8 mouse cellular contexts compared by ENCODE assay signal in genomic region chr10:80679556-80680259, GRCm38 (mm10). TPM values are rescaled to one million over a fixed set of nuclear protein-coding genes. Genes with fewer than 3 reads are reported as not detected.
A peak's percentile ranks its signal among the peaks of the same experiment; 100 is the strongest.
DNase-seq lines count a peak whose midpoint lies in the region; ATAC-seq and TF ChIP-seq lines count a peak whose summit lies in the region.

No protein-coding gene starts in this region.

- no peak overlapping the region for H3K4me2 ChIP-seq in kidney, embryonic 14.5 days (replicated peaks; ENCODE audit: low read depth, low read length)
- peak overlapping the region; percentile 98 for H3K4me2 ChIP-seq in liver, embryonic 14.5 days (ENCODE audit: low read depth)

- H3K9ac ChIP-seq in kidney, embryonic 14.5 days (ENCODE audit: low read depth, low read length), result no peak overlapping the region
- peak overlapping the region; percentile 16 for H3K9ac ChIP-seq in liver, embryonic 14.5 days (replicated peaks)

- H3K27ac ChIP-seq in kidney, embryonic 14.5 days (ENCODE audit: low read depth, low read length), result peak overlapping the region; percentile 99
- H3K27ac ChIP-seq in liver, embryonic 14.5 days, result peak overlapping the region; percentile 100

- ATAC-seq in kidney, embryonic 14.5 days (ENCODE audit: low FRiP score, low TSS enrichment), result no peak
- ATAC-seq in liver, embryonic 14.5 days (ENCODE audit: insufficient read depth), result no peak

- 25% methylated on average over 9 of the region's 9 CpGs for WGBS in kidney, embryonic 14.5 days
- 54% methylated on average over 9 of the region's 9 CpGs for WGBS in liver, embryonic 14.5 days (ENCODE audit: insufficient replicate concordance)

- no peak for TF ChIP-seq EP300 in liver, embryonic 14.5 days (IDR thresholded peaks at IDR 0.05; ENCODE audit: low read depth)

- TF ChIP-seq CTCF in liver, embryonic 14.5 days (IDR thresholded peaks at IDR 0.05; ENCODE audit: low read depth), result no peak

- no peaks in the 10 kb centered on the region for H3K27me3 ChIP-seq in kidney, embryonic 14.5 days (ENCODE audit: control insufficient read depth, insufficient read depth, low read length)
- no peaks in the 10 kb centered on the region for H3K27me3 ChIP-seq in liver, embryonic 14.5 days (ENCODE audit: control insufficient read depth, insufficient read depth, low read length)

- H3K9me3 ChIP-seq in kidney, embryonic 14.5 days (ENCODE audit: control insufficient read depth, low read length), result no peaks in the 10 kb centered on the region
- no peaks in the 10 kb centered on the region for H3K9me3 ChIP-seq in liver, embryonic 14.5 days (ENCODE audit: control insufficient read depth, low read length)

- DNase-seq in kidney, adult 11 months, result no peak
- DNase-seq in MN1 (ENCODE audit: low spot score), result peak; percentile 72
- peak; percentile 81 for DNase-seq in fat pad, adult 2 months (ENCODE audit: extremely low read depth, low read depth, low spot score)
- DNase-seq in liver, embryonic 14.5 days (ENCODE audit: low read depth in 3 of 3, low spot score in 3 of 3), result no peak
- DNase-seq in urinary bladder, postnatal 10 days (ENCODE audit: low spot score), result no peak
- no peak for DNase-seq in natural killer cell, adult 2 months (ENCODE audit: low spot score in 2 of 2)
- no peak for DNase-seq in frontal cortex, postnatal 25 days (ENCODE audit: low spot score in 2 of 2)

- H3K4me3 ChIP-seq in kidney, embryonic 14.5 days (ENCODE audit: low read length), result no peak overlapping the region
- no peak overlapping the region for H3K4me3 ChIP-seq in liver, embryonic 14.5 days (ENCODE audit: insufficient read depth in 1 of 2, low read depth in 2 of 2, low read length in 2 of 2)

- no peaks in the 10 kb centered on the region for H3K36me3 ChIP-seq in kidney, embryonic 14.5 days (ENCODE audit: control insufficient read depth, insufficient read depth, low read length)
- H3K36me3 ChIP-seq in liver, embryonic 14.5 days (replicated peaks; ENCODE audit: control insufficient read depth, insufficient read depth, low read depth), result no peaks in the 10 kb centered on the region; the same call in none of the 2 replicates

- peaks cover 42% of the 10 kb centered on the region for H3K4me1 ChIP-seq in kidney, embryonic 14.5 days (ENCODE audit: control insufficient read depth, insufficient read depth, low read length)
- peaks cover 46 to 48% of the 10 kb centered on the region in 2 experiments for H3K4me1 ChIP-seq in liver, embryonic 14.5 days (replicated peaks; ENCODE audit: control insufficient read depth in 2 of 2, insufficient read depth in 2 of 2, low read length in 1 of 2)

RNA-seq across cellular contexts. Expression of gene Mknk2, which starts 1.8 kb away (rescaled TPM):
- 68.1 and 99.2 TPM in 2 replicates for polyA plus RNA-seq in kidney, embryonic 14.5 days (2014; fragmentation: Nextera tagmentation; extraction: Ambion mirVana)
- polyA plus RNA-seq in liver, embryonic 14.5 days (2012; rRNA removed), result 59.7 and 69.1 TPM in 2 replicates
- 58.7 and 74.3 TPM in 2 replicates for polyA plus RNA-seq in liver, embryonic 14.5 days (2014; fragmentation: Nextera tagmentation; extraction: Ambion mirVana)

RNA-seq across cellular contexts. Expression of gene Mob3a, which starts 22.1 kb away (rescaled TPM):
- 23.3 and 34.4 TPM in 2 replicates for polyA plus RNA-seq in kidney, embryonic 14.5 days (2014; fragmentation: Nextera tagmentation; extraction: Ambion mirVana)
- 13.0 and 15.8 TPM in 2 replicates for polyA plus RNA-seq in liver, embryonic 14.5 days (2012; rRNA removed)
- polyA plus RNA-seq in liver, embryonic 14.5 days (2014; fragmentation: Nextera tagmentation; extraction: Ambion mirVana), result 14.2 and 16.0 TPM in 2 replicates

RNA-seq across cellular contexts. Expression of gene Izumo4, which starts 22.3 kb away (rescaled TPM):
- polyA plus RNA-seq in kidney, embryonic 14.5 days (2014; fragmentation: Nextera tagmentation; extraction: Ambion mirVana), result 8.5 and 14.6 TPM in 2 replicates
- polyA plus RNA-seq in liver, embryonic 14.5 days (2012; rRNA removed), result 9.9 and 11.3 TPM in 2 replicates
- polyA plus RNA-seq in liver, embryonic 14.5 days (2014; fragmentation: Nextera tagmentation; extraction: Ambion mirVana), result 4.0 and 6.0 TPM in 2 replicates

RNA-seq across cellular contexts. Expression of gene Btbd2, which starts 22.8 kb away (rescaled TPM):
- 63.4 and 80.2 TPM in 2 replicates for polyA plus RNA-seq in kidney, embryonic 14.5 days (2014; fragmentation: Nextera tagmentation; extraction: Ambion mirVana)
- 8.2 and 11.3 TPM in 2 replicates for polyA plus RNA-seq in liver, embryonic 14.5 days (2012; rRNA removed)
- polyA plus RNA-seq in liver, embryonic 14.5 days (2014; fragmentation: Nextera tagmentation; extraction: Ambion mirVana), result 8.6 and 12.0 TPM in 2 replicates

RNA-seq across cellular contexts. Expression of gene Csnk1g2, which starts 57.1 kb away (rescaled TPM):
- polyA plus RNA-seq in kidney, embryonic 14.5 days (2014; fragmentation: Nextera tagmentation; extraction: Ambion mirVana), result 127 and 134 TPM in 2 replicates
- polyA plus RNA-seq in liver, embryonic 14.5 days (2012; rRNA removed), result 46.9 and 51.3 TPM in 2 replicates
- 25.5 and 27.0 TPM in 2 replicates for polyA plus RNA-seq in liver, embryonic 14.5 days (2014; fragmentation: Nextera tagmentation; extraction: Ambion mirVana)

Comparison
In these comparisons a context has a peak if more than half of its experiments do, and no peak if none do; other contexts are left out.
1. DNase-seq: peak in MN1 (single experiment) and fat pad, adult 2 months (single experiment); none in kidney, adult 11 months (single experiment), liver, embryonic 14.5 days (0 of 3), urinary bladder, postnatal 10 days (single experiment), natural killer cell, adult 2 months (0 of 2) and frontal cortex, postnatal 25 days (0 of 2).